Mouse (Mus musculus) hindbrain, postnatal 0 days (tissue): ENCODE results near the gene E2f2. TPM values are rescaled to one million over a fixed set of nuclear protein-coding genes. Genes with fewer than 3 reads are reported as not detected.

ENCODE experiments used
- ATAC-seq: fragments of 200-750 bp; cut with Nextera tagmentation; 2 replicates; pipeline ENCODE4 v1.8.0; 2017; ENCODE audit warnings: mild to moderate bottlenecking, moderate TSS enrichment, moderate library complexity
- DNase-seq: peaks from one replicate; pipeline ENCODE4 v3.0.0-alpha.2; 2015; ENCODE audit warnings: low spot score
- H3K27ac ChIP-seq: fragments of 300-500 bp; sonication (generic); 2 replicates; pipeline ENCODE4 v1.5.1; 2014; ENCODE audit warnings: mild to moderate bottlenecking
- H3K27me3 ChIP-seq: fragments of 300-500 bp; sonication (generic); 2 replicates; pipeline ENCODE4 v1.6.1; 2014; ENCODE audit warnings: low read length, mixed read lengths; ENCODE audit not compliant: insufficient read depth
- H3K36me3 ChIP-seq: fragments of 300-500 bp; sonication (generic); 2 replicates; pipeline ENCODE4 v1.6.1; 2014; ENCODE audit warnings: low read length, mixed read lengths; ENCODE audit not compliant: insufficient read depth
- H3K4me1 ChIP-seq: fragments of 300-500 bp; sonication (generic); 2 replicates; pipeline ENCODE4 v1.6.1; 2014; ENCODE audit warnings: antibody characterized with exemption, low read length, mixed read lengths; ENCODE audit not compliant: insufficient read depth
- H3K4me2 ChIP-seq: fragments of 300-500 bp; sonication (generic); 2 replicates; pipeline ENCODE4 v1.6.1; 2014; ENCODE audit warnings: low read depth, mild to moderate bottlenecking, low read length, moderate library complexity, mixed read lengths
- H3K4me3 ChIP-seq: fragments of 300-500 bp; sonication (generic); 2 replicates; pipeline ENCODE4 v1.5.1; 2014; ENCODE audit warnings: low read length
- H3K9ac ChIP-seq: fragments of 300-500 bp; sonication (generic); replicated peaks from 2 replicates; pipeline ENCODE4 v1.6.1; 2014; ENCODE audit warnings: mild to moderate bottlenecking, low read length, moderate library complexity, mixed read lengths
- H3K9me3 ChIP-seq: fragments of 300-500 bp; sonication (generic); 2 replicates; pipeline ENCODE4 v1.6.1; 2016; ENCODE audit warnings: low read length, mixed read lengths
- CTCF ChIP-seq: IDR thresholded peaks from 2 replicates; pipeline ENCODE4 v1.5.1; 2016; ENCODE audit warnings: antibody characterized with exemption, control low read depth, low read depth
- WGBS: fragments of 180-500 bp; shearing (Covaris S2); extraction: QIAGEN DNeasy Blood & Tissue Kit; methylation state at CpG from one replicate; pipeline ENCODE4 v1.1.7; 2014; 5-methylcytosine and 5-hydroxymethylcytosine counted together
- polyA plus RNA-seq: library from polyadenylated mRNA; unstranded; fragments of >200 nt; fragmentation: Nextera tagmentation; extraction: Ambion mirVana; gene quantifications from 2 replicates; pipeline ENCODE4 v1.2.1, GENCODE M21; 2015
- total RNA-seq: library from RNA; depleted of rRNA; stranded (reverse); fragments of >200 nt; gene quantifications from 2 replicates; pipeline ENCODE4 v1.2.3, GENCODE M21; 2014

Gene E2f2
- total and polyA plus RNA-seq, 2 experiments from 2014 or later = 2.4 to 3.7 TPM

DNA sequence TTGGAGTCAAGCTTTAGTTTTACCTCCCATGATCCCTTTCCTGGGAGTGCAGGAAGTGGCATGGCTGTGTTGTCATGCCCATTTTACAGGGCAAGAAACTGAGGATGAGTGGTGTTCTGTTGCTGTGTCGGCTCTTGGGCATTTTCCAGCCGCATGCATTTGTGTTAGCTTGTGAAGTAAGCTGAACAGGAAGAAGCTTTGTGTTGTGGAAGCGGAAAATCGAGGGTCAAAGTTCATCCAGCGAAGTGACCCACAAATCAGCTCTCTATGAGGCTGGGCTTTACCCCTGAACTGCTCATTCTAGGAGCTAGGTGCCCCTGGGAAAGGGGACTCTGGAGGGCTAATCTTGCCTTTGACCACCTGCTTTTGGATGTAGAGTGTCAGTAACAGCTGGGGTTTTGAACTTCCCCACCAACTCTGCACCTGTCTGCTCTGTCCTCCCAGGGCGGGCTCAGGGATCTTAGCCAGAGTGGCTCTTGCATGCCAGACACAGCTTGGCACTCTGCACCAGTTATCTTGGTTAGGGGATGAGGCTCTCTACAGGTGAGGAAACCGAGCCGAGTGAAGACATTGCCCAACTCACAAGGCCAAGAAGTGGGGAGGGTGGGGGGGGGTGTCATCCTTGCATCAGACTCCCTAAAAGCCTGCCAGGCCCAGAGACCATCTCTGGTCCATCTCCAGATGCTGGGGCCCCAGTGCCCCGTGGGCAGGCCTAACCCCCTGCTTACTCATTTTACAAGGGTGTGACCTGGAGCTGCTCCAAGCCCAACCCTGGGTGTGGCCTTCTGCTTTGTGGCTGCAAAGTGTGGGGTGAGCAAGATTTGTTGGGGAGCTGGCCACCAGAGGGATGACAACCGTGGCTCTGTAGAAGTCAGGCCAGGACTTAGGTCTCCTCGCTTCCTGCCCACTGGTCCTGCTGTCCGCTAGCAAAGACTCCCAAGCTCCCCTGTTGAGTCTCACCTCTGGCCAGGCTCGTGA is 2.3 kb downstream of the E2f2 start:
- DNase-seq (no peak), ATAC-seq (no peak)
- Histone ChIP-seq H3K27me3 (no peaks in the 10 kb centered on the region), H3K36me3 (no peaks in the 10 kb centered on the region), H3K4me3 (no peak overlapping the region), H3K4me2 (0 out of 2 replicates have a peak overlapping the region, but pooled peaks have one; percentile 100), H3K4me1 (no peaks in the 10 kb centered on the region; the same call in 1 of the 2 replicates), H3K9me3 (no peaks in the 10 kb centered on the region), H3K9ac (no peak overlapping the region), H3K27ac (no peak overlapping the region)
- TF ChIP-seq CTCF = no peak
- WGBS = 51% methylated on average over 13 of the region's 13 CpGs

- TF ChIP-seq CTCF = no peak
- H3K27ac ChIP-seq = no peak overlapping the region
- no peak overlapping the region for H3K4me3 ChIP-seq
- no peaks in the 10 kb centered on the region for H3K9me3 ChIP-seq
- H3K4me2 ChIP-seq = no peak overlapping the region
- no peak for DNase-seq
- no peaks in the 10 kb centered on the region for H3K36me3 ChIP-seq
- no peaks in the 10 kb centered on the region for H3K27me3 ChIP-seq
- no peak for ATAC-seq
- 68% methylated on average over 10 of the region's 10 CpGs for WGBS
- no peak overlapping the region for H3K9ac ChIP-seq
- peaks cover 6% of the 10 kb centered on the region; the same call in 1 of the 2 replicates for H3K4me1 ChIP-seq
Observed at GRCm38 (mm10) chr4:136176022-136176552, 3.9 kb downstream of the E2f2 start.

- DNase-seq (no peak), ATAC-seq (no peak)
- no peak overlapping the region for H3K4me2 ChIP-seq
- H3K36me3 ChIP-seq = no peaks in the 10 kb centered on the region
- H3K4me1 ChIP-seq = peaks cover 6% of the 10 kb centered on the region; the same call in 1 of the 2 replicates
- H3K27ac ChIP-seq = no peak overlapping the region
- TF ChIP-seq CTCF = no peak
- no peak overlapping the region for H3K4me3 ChIP-seq
- no peaks in the 10 kb centered on the region for H3K27me3 ChIP-seq
- 40% methylated on average over 8 of the region's 8 CpGs for WGBS
- H3K9ac ChIP-seq = no peak overlapping the region
- no peaks in the 10 kb centered on the region for H3K9me3 ChIP-seq
Observed at GRCm38 (mm10) chr4:136177244-136177611, 5.0 kb downstream of the E2f2 start.

DNA sequence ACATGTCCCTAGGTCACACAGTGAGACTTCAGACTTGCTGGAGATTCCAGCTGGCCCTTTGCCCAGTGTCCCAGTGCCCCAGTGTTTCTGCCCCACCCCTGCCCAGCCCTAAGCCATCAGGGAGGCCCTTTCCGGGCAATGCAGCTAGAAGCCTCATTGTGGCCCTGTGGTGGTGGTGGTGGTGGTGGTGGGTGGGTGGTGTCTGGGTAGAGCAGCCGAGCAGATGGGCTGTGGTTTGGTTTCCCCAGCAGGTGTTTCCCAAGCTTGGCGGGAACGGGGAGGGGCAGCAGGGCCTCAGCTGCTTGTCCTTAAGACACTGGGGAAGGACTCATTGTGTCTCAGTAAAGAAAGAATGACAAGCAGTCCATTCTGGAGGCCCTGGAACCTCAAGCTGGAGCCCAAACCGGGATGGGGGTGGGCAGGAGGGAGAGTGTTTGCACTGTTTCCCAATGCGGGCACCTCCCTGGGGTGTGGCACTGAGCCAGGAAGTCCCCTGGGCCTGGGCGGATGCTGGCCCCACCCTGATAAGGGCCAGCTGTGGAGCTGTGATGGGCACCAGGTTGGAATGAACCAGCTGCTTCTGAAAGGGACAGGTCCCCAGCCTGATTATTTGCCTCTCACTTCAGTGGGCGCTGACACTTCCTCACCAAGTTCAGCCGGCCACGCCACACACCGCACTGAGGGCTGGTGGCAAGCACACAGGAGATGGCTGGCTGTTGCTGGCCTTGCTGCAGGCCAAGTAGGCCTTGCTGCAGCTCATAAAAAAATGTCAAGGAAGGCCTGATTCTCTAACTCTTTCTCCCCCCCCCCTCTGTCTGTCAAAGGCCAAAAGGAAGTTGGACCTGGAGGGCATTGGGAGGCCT is 5.6 kb downstream of the E2f2 start:
- H3K4me2 ChIP-seq = no peak overlapping the region
- peaks cover 6% of the 10 kb centered on the region; the same call in 1 of the 2 replicates for H3K4me1 ChIP-seq
- H3K9ac ChIP-seq = no peak overlapping the region
- no peak overlapping the region for H3K4me3 ChIP-seq
- no peak overlapping the region for H3K27ac ChIP-seq
- TF ChIP-seq CTCF = no peak
- DNase-seq (peak; percentile 59), ATAC-seq (no peak)
- H3K27me3 ChIP-seq = no peaks in the 10 kb centered on the region
- H3K9me3 ChIP-seq = no peaks in the 10 kb centered on the region
- WGBS = 29% methylated on average over 11 of the region's 11 CpGs
- no peaks in the 10 kb centered on the region for H3K36me3 ChIP-seq

- Histone ChIP-seq H3K4me2 (no peak overlapping the region), H3K27me3 (no peaks in the 10 kb centered on the region), H3K27ac (no peak overlapping the region), H3K9me3 (no peaks in the 10 kb centered on the region), H3K9ac (no peak overlapping the region), H3K4me3 (no peak overlapping the region), H3K4me1 (peaks cover 6% of the 10 kb centered on the region; the same call in 1 of the 2 replicates), H3K36me3 (no peaks in the 10 kb centered on the region)
- ATAC-seq (no peak), DNase-seq (no peak)
- WGBS = 78% methylated on average over 12 of the region's 12 CpGs
- TF ChIP-seq CTCF = no peak
Observed at GRCm38 (mm10) chr4:136178475-136178921, 6.3 kb downstream of the E2f2 start.

- H3K36me3 ChIP-seq = no peaks in the 10 kb centered on the region
- WGBS = 88% methylated on average over 7 of the region's 7 CpGs
- DNase-seq = no peak
- ATAC-seq = no peak
- H3K27me3 ChIP-seq = no peaks in the 10 kb centered on the region
- TF ChIP-seq CTCF = no peak
- peak overlapping the region; percentile 70 for H3K4me2 ChIP-seq
- no peak overlapping the region for H3K9ac ChIP-seq
- no peak overlapping the region for H3K27ac ChIP-seq
- peak overlapping the region; percentile 38; the same call in 1 of the 2 replicates for H3K4me3 ChIP-seq
- H3K4me1 ChIP-seq = peaks cover 6% of the 10 kb centered on the region; the same call in 1 of the 2 replicates
- H3K9me3 ChIP-seq = no peaks in the 10 kb centered on the region
Observed at GRCm38 (mm10) chr4:136179456-136179855, 7.3 kb downstream of the E2f2 start.
